In the genomic region with DNA sequence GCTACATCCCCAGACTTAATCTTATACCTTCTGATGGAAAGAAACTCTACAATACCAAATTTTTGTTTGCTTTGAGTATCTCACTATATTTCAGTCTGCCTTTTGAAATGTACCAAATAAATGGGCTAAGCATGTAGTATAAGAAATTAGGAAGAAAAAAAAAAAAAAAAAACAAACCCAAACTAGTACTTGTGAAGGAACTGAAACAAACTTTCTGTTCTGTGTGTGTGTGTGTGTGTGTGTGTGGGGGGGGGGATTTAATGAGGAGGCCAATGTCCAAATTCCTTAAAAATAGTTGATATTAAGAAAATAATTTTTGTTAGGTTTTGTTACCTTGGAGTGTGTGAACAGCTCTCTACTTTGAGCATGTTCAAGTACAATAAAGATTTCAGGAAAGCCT, we compare ENCODE assay signal across 15 mouse cellular contexts. TPM values are rescaled to one million over a fixed set of nuclear protein-coding genes. Genes with fewer than 3 reads are reported as not detected.
DNase-seq lines count a peak whose midpoint lies in the region; ATAC-seq lines count a peak whose summit lies in the region.
"Had no signal": no experiment of that assay in that cellular context is flagged by ENCODE, and none has a peak within 500 bp of the region (broad histone marks: within the 10 kb centered on the region; RNA-seq: fewer than 3 reads in every experiment).

No protein-coding gene starts in this region.

- H3K27ac ChIP-seq in forebrain, embryonic 14.5 days (ENCODE audit: low read depth, low read length) = no peak overlapping the region
- H3K27ac ChIP-seq in forebrain, embryonic 16.5 days (ENCODE audit: low read length) = no peak overlapping the region
- no peak overlapping the region for H3K27ac ChIP-seq in liver, embryonic 11.5 days (ENCODE audit: low read depth, low read length)
- no peak overlapping the region for H3K27ac ChIP-seq in liver, embryonic 15.5 days (replicated peaks)
- H3K27ac ChIP-seq: embryonic facial prominence, embryonic 10.5 days had no signal

- H3K4me1 ChIP-seq in forebrain, embryonic 14.5 days (ENCODE audit: control insufficient read depth, insufficient read depth, low read length) = no peaks in the 10 kb centered on the region; the same call in 1 of the 2 replicates
- peaks cover 8% of the 10 kb centered on the region for H3K4me1 ChIP-seq in forebrain, embryonic 16.5 days (replicated peaks; ENCODE audit: control insufficient read depth, insufficient read depth, low read length)
- H3K4me1 ChIP-seq in liver, embryonic 11.5 days (replicated peaks; ENCODE audit: control insufficient read depth, insufficient read depth, low read length) = peaks cover 5% of the 10 kb centered on the region
- peaks cover 24% of the 10 kb centered on the region for H3K4me1 ChIP-seq in liver, embryonic 15.5 days (replicated peaks)

- H3K27me3 ChIP-seq in forebrain, embryonic 14.5 days (replicated peaks; ENCODE audit: control insufficient read depth, insufficient read depth, low read length) = no peaks in the 10 kb centered on the region
- H3K27me3 ChIP-seq in forebrain, embryonic 16.5 days (replicated peaks; ENCODE audit: control insufficient read depth, insufficient read depth, low read length) = no peaks in the 10 kb centered on the region
- no peaks in the 10 kb centered on the region for H3K27me3 ChIP-seq in liver, embryonic 11.5 days (replicated peaks; ENCODE audit: control insufficient read depth, insufficient read depth, low read length)
- H3K27me3 ChIP-seq in liver, embryonic 15.5 days = no peaks in the 10 kb centered on the region
- no peaks in the 10 kb centered on the region for H3K27me3 ChIP-seq in splenic B cell, adult 2 months (ENCODE audit: control insufficient read depth, insufficient read depth, low read length, poor library complexity, severe bottlenecking)

- no peak overlapping the region for H3K9ac ChIP-seq in forebrain, embryonic 14.5 days (ENCODE audit: low read length)
- H3K9ac ChIP-seq in forebrain, embryonic 16.5 days (replicated peaks; ENCODE audit: low read depth, low read length) = no peak overlapping the region
- H3K9ac ChIP-seq in liver, embryonic 11.5 days (ENCODE audit: low read depth, low read length) = no peak overlapping the region
- no peak overlapping the region for H3K9ac ChIP-seq in liver, embryonic 15.5 days

- no peaks in the 10 kb centered on the region for H3K9me3 ChIP-seq in forebrain, embryonic 14.5 days (replicated peaks; ENCODE audit: control insufficient read depth, low read length)
- no peaks in the 10 kb centered on the region for H3K9me3 ChIP-seq in forebrain, embryonic 16.5 days (ENCODE audit: control insufficient read depth, low read length)
- no peaks in the 10 kb centered on the region for H3K9me3 ChIP-seq in liver, embryonic 11.5 days (ENCODE audit: control insufficient read depth, low read length)
- no peaks in the 10 kb centered on the region for H3K9me3 ChIP-seq in liver, embryonic 15.5 days (replicated peaks)
- H3K9me3 ChIP-seq: embryonic facial prominence, embryonic 10.5 days had no signal

- no peaks in the 10 kb centered on the region for H3K36me3 ChIP-seq in forebrain, embryonic 14.5 days (ENCODE audit: control insufficient read depth, insufficient read depth, low read length)
- H3K36me3 ChIP-seq in forebrain, embryonic 16.5 days (ENCODE audit: control insufficient read depth, insufficient read depth) = no peaks in the 10 kb centered on the region
- no peaks in the 10 kb centered on the region for H3K36me3 ChIP-seq in liver, embryonic 11.5 days (ENCODE audit: control insufficient read depth, insufficient read depth, low read length)
- H3K36me3 ChIP-seq in liver, embryonic 15.5 days (replicated peaks) = 0 out of 2 replicates have a peak, but pooled peaks cover 3% of the 10 kb centered on the region
- no peaks in the 10 kb centered on the region; the same call in 1 of the 2 replicates for H3K36me3 ChIP-seq in splenic B cell, adult 2 months (ENCODE audit: control insufficient read depth, insufficient read depth, low read length, poor library complexity, severe bottlenecking)

- no peak for DNase-seq in forebrain, embryonic 14.5 days (ENCODE audit: low spot score)
- DNase-seq in liver, embryonic 11.5 days (ENCODE audit: low spot score) = no peak
- DNase-seq in liver = no peak
- peak; percentile 20 for DNase-seq in splenic B cell, adult 2 months (ENCODE audit: low read depth, low spot score)
- DNase-seq in gastrocnemius, adult 8-10 months (ENCODE audit: low spot score in 2 of 2) = no peak
- DNase-seq: cerebellum, postnatal 10 days; heart, adult 11 months; kidney, postnatal 10 days; lung, adult 18-20 months; right cerebral cortex, postnatal 4 days; thymus, postnatal 14 days had no signal

- no peak overlapping the region for H3K4me3 ChIP-seq in forebrain, embryonic 14.5 days (ENCODE audit: low read depth, low read length)
- no peak overlapping the region for H3K4me3 ChIP-seq in forebrain, embryonic 16.5 days (replicated peaks; ENCODE audit: low read length)
- no peak overlapping the region for H3K4me3 ChIP-seq in liver, embryonic 11.5 days (ENCODE audit: low read depth, low read length)
- H3K4me3 ChIP-seq in liver, embryonic 15.5 days (replicated peaks) = no peak overlapping the region

- no peak for ATAC-seq in forebrain, embryonic 14.5 days
- no peak for ATAC-seq in forebrain, embryonic 16.5 days
- ATAC-seq in liver, embryonic 11.5 days (replicated peaks; ENCODE audit: low FRiP score) = no peak
- ATAC-seq in liver, embryonic 15.5 days (ENCODE audit: insufficient read depth) = no peak
- no peak for ATAC-seq in megakaryocyte progenitor cell, adult 5-6 weeks (replicated peaks; ENCODE audit: poor library complexity)

- H3K4me2 ChIP-seq in forebrain, embryonic 14.5 days (ENCODE audit: low read length) = 0 out of 2 replicates have a peak overlapping the region, but pooled peaks have one; percentile 21
- no peak overlapping the region for H3K4me2 ChIP-seq in forebrain, embryonic 16.5 days (ENCODE audit: low read length)
- H3K4me2 ChIP-seq in liver, embryonic 11.5 days = peak overlapping the region; percentile 45
- H3K4me2 ChIP-seq in liver, embryonic 15.5 days = peak overlapping the region; percentile 32

RNA-seq across cellular contexts. Expression of a gene that starts 1.8 kb away (rescaled TPM):
- 6.1 and 8.4 TPM in 2 replicates for polyA plus RNA-seq in forebrain, embryonic 14.5 days (2014; fragmentation: Nextera tagmentation; extraction: Ambion mirVana)
- 7.5 and 9.3 TPM in 2 replicates for polyA plus RNA-seq in forebrain, embryonic 16.5 days (2015; fragmentation: Nextera tagmentation; extraction: Ambion mirVana)
- 5.4 and 8.0 TPM in 2 replicates for polyA plus RNA-seq in liver, embryonic 11.5 days (2014; fragmentation: Nextera tagmentation; extraction: Ambion mirVana)
- 2.9 and 3.1 TPM in 2 replicates for polyA plus RNA-seq in liver, embryonic 15.5 days (2015; fragmentation: Nextera tagmentation; extraction: Ambion mirVana)
- total RNA-seq in gastrocnemius, adult 8-10 months (2022) = 10 to 100 TPM; 20.7 to 29.5 (median 22.2) TPM
- 21.3 and 35.7 TPM in 2 replicates for total RNA-seq in megakaryocyte progenitor cell, adult 5-6 weeks (2015)
- 21.5 and 22.6 TPM in 2 replicates for total RNA-seq in megakaryocyte progenitor cell, adult 5-6 weeks (2017)
